Mouse (Mus musculus): Measurements from ENCODE around the gene Coro1b.

DNA sequence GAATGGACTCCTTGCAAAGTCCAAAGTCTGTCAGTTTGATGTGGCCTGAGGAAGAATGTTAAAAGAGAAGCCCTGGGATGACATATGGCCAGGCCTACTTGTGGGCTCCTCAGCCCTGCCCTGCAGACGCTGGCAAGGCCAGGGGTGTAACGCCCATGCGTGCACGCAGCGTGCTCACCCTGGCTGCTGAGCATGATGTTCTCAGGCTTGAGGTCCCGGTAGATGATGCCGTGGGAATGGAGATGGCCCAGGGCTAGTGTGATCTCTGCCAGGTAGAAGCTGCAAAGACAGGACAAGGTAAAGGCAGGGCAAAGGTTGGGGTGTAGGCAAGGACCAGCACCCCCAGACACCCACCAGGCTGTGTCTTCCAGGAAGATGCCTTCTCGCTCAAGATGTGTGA is 10.6 kb downstream of the Coro1b start:
- TF ChIP-seq CTCF (conservative IDR thresholded peaks at IDR 0.05; ENCODE audit: low read length) (no peak), NANOG (IDR thresholded peaks at IDR 0.05; ENCODE audit: borderline replicate concordance, low read length) (no peak)

Data from E14TG2a.4 (cell line).